Mouse (Mus musculus): ENCODE results near the gene Lmnb2. TPM values are rescaled to one million over a fixed set of nuclear protein-coding genes. Genes with fewer than 3 reads are reported as not detected.

Lmnb2 gene
- 11.0 and 13.2 TPM in 2 replicates for polyA plus RNA-seq (2012; rRNA removed)

- DNase-seq (ENCODE audit: low read depth in 1 of 2, low spot score in 2 of 2), result peak in 1 of 2 experiments; percentile 55
- TF ChIP-seq CTCF (IDR thresholded peaks at IDR 0.05; ENCODE audit: extremely low read depth, insufficient read depth, insufficient read length, insufficient replicate concordance) (no peak), POLR2A (IDR thresholded peaks at IDR 0.05; ENCODE audit: low read depth, low read length) (no peak)
- Histone ChIP-seq H3K36me3 (ENCODE audit: control insufficient read depth, insufficient read depth, low read length) (no peaks in the 10 kb centered on the region), H3K4me3 (ENCODE audit: extremely low read depth, insufficient read depth, insufficient read length) (peak within 1 kb of the TSS; percentile 81), H3K27me3 (ENCODE audit: control insufficient read depth, insufficient read depth, low read length) (no peaks in the 10 kb centered on the region), H3K27ac (ENCODE audit: insufficient read depth, low read length) (no peak within 1 kb of the TSS), H3K4me1 (ENCODE audit: control insufficient read depth, insufficient read depth, insufficient read length) (peaks cover 3% of the 10 kb centered on the region; the same call in 1 of the 2 replicates)
- under 1% methylated on average over 61 of the region's 61 CpGs for WGBS
These were observed at the start of gene Lmnb2 for GRCm38 (mm10) chr10:80917779-80918434. Lmnb2 (minus strand) TSS chr10:80918245.

GRCm38 (mm10) chr10:80967101-80967656 is 49.1 kb upstream of the Lmnb2 start:
- Histone ChIP-seq H3K4me1 (ENCODE audit: control insufficient read depth, insufficient read depth, insufficient read length) (peaks cover 12% of the 10 kb centered on the region; the same call in 1 of the 2 replicates), H3K27ac (ENCODE audit: insufficient read depth, low read length) (no peak overlapping the region), H3K27me3 (ENCODE audit: control insufficient read depth, insufficient read depth, low read length) (no peaks in the 10 kb centered on the region), H3K36me3 (ENCODE audit: control insufficient read depth, insufficient read depth, low read length) (no peaks in the 10 kb centered on the region), H3K4me3 (ENCODE audit: extremely low read depth, insufficient read depth, insufficient read length) (no peak overlapping the region)
- DNase-seq (ENCODE audit: low read depth in 1 of 2, low spot score in 2 of 2), result no peak
- WGBS, result 34% methylated on average over 3 of the region's 3 CpGs
- no peak for TF ChIP-seq CTCF (IDR thresholded peaks at IDR 0.05; ENCODE audit: extremely low read depth, insufficient read depth, insufficient read length, insufficient replicate concordance)
- no peak for TF ChIP-seq POLR2A (IDR thresholded peaks at IDR 0.05; ENCODE audit: low read depth, low read length)

- peaks cover 12% of the 10 kb centered on the region; the same call in 1 of the 2 replicates for H3K4me1 ChIP-seq (ENCODE audit: control insufficient read depth, insufficient read depth, insufficient read length)
- H3K36me3 ChIP-seq (ENCODE audit: control insufficient read depth, insufficient read depth, low read length), result no peaks in the 10 kb centered on the region
- 90% methylated on average over 12 of the region's 12 CpGs for WGBS
- H3K4me3 ChIP-seq (ENCODE audit: extremely low read depth, insufficient read depth, insufficient read length), result no peak overlapping the region
- no peak for DNase-seq (ENCODE audit: low read depth in 1 of 2, low spot score in 2 of 2)
- H3K27me3 ChIP-seq (ENCODE audit: control insufficient read depth, insufficient read depth, low read length), result 0 out of 2 replicates have a peak, but pooled peaks cover 1% of the 10 kb centered on the region
- TF ChIP-seq CTCF (IDR thresholded peaks at IDR 0.05; ENCODE audit: extremely low read depth, insufficient read depth, insufficient read length, insufficient replicate concordance) (no peak), POLR2A (IDR thresholded peaks at IDR 0.05; ENCODE audit: low read depth, low read length) (no peak)
- no peak overlapping the region for H3K27ac ChIP-seq (ENCODE audit: insufficient read depth, low read length)
These were observed 48.3 kb upstream of the Lmnb2 start for GRCm38 (mm10) chr10:80966296-80966695.

GRCm38 (mm10) chr10:80963031-80963975 is 45.3 kb upstream of the Lmnb2 start:
- no peak overlapping the region for H3K4me3 ChIP-seq (ENCODE audit: extremely low read depth, insufficient read depth, insufficient read length)
- no peaks in the 10 kb centered on the region for H3K36me3 ChIP-seq (ENCODE audit: control insufficient read depth, insufficient read depth, low read length)
- TF ChIP-seq CTCF (IDR thresholded peaks at IDR 0.05; ENCODE audit: extremely low read depth, insufficient read depth, insufficient read length, insufficient replicate concordance) (no peak), POLR2A (IDR thresholded peaks at IDR 0.05; ENCODE audit: low read depth, low read length) (no peak)
- no peak for DNase-seq (ENCODE audit: low read depth in 1 of 2, low spot score in 2 of 2)
- 59% methylated on average over 12 of the region's 12 CpGs for WGBS
- peaks cover 9% of the 10 kb centered on the region; the same call in 1 of the 2 replicates for H3K4me1 ChIP-seq (ENCODE audit: control insufficient read depth, insufficient read depth, insufficient read length)
- no peak overlapping the region for H3K27ac ChIP-seq (ENCODE audit: insufficient read depth, low read length)
- 0 out of 2 replicates have a peak, but pooled peaks cover 1% of the 10 kb centered on the region for H3K27me3 ChIP-seq (ENCODE audit: control insufficient read depth, insufficient read depth, low read length)

GRCm38 (mm10) chr10:80962585-80962984 is 44.5 kb upstream of the Lmnb2 start:
- H3K27ac ChIP-seq (ENCODE audit: insufficient read depth, low read length), result no peak overlapping the region
- TF ChIP-seq POLR2A (IDR thresholded peaks at IDR 0.05; ENCODE audit: low read depth, low read length), result no peak
- TF ChIP-seq CTCF (IDR thresholded peaks at IDR 0.05; ENCODE audit: extremely low read depth, insufficient read depth, insufficient read length, insufficient replicate concordance), result no peak
- 83% methylated on average over 5 of the region's 5 CpGs for WGBS

GRCm38 (mm10) chr10:80962051-80962472 is 44.0 kb upstream of the Lmnb2 start:
- Histone ChIP-seq H3K36me3 (ENCODE audit: control insufficient read depth, insufficient read depth, low read length) (no peaks in the 10 kb centered on the region), H3K4me3 (ENCODE audit: extremely low read depth, insufficient read depth, insufficient read length) (no peak overlapping the region), H3K27me3 (ENCODE audit: control insufficient read depth, insufficient read depth, low read length) (0 out of 2 replicates have a peak, but pooled peaks cover 1% of the 10 kb centered on the region), H3K4me1 (ENCODE audit: control insufficient read depth, insufficient read depth, insufficient read length) (peaks cover 5% of the 10 kb centered on the region; the same call in 1 of the 2 replicates), H3K27ac (ENCODE audit: insufficient read depth, low read length) (no peak overlapping the region)
- DNase-seq (ENCODE audit: low read depth in 1 of 2, low spot score in 2 of 2), result no peak
- no peak for TF ChIP-seq CTCF (IDR thresholded peaks at IDR 0.05; ENCODE audit: extremely low read depth, insufficient read depth, insufficient read length, insufficient replicate concordance)
- no peak for TF ChIP-seq POLR2A (IDR thresholded peaks at IDR 0.05; ENCODE audit: low read depth, low read length)
- WGBS, result 77% methylated on average over 10 of the region's 10 CpGs

More at GRCm38 (mm10) chr10:80962585-80962984, 44.5 kb upstream of the Lmnb2 start:
- H3K4me1 ChIP-seq (ENCODE audit: control insufficient read depth, insufficient read depth, insufficient read length), result peaks cover 9% of the 10 kb centered on the region; the same call in 1 of the 2 replicates
- no peak for DNase-seq (ENCODE audit: low read depth in 1 of 2, low spot score in 2 of 2)
- 0 out of 2 replicates have a peak, but pooled peaks cover 1% of the 10 kb centered on the region for H3K27me3 ChIP-seq (ENCODE audit: control insufficient read depth, insufficient read depth, low read length)
- H3K36me3 ChIP-seq (ENCODE audit: control insufficient read depth, insufficient read depth, low read length), result no peaks in the 10 kb centered on the region
- no peak overlapping the region for H3K4me3 ChIP-seq (ENCODE audit: extremely low read depth, insufficient read depth, insufficient read length)
